Mouse (Mus musculus): ENCODE results near the gene Ldb2. TPM values are rescaled to one million over a fixed set of nuclear protein-coding genes. Genes with fewer than 3 reads are reported as not detected.

The Ldb2 gene
- polyA plus RNA-seq, 1 experiment from 2014 or later, result 69.3 TPM

GRCm38 (mm10) chr5:44629034-44629625, 170.3 kb downstream of the Ldb2 start:
- no peaks in the 10 kb centered on the region for H3K9me3 ChIP-seq
- peaks cover 10% of the 10 kb centered on the region; the same call in 1 of the 2 replicates for H3K4me1 ChIP-seq
- H3K27me3 ChIP-seq, result no peaks in the 10 kb centered on the region
- 85% methylated on average over 3 of the region's 3 CpGs for WGBS
- no peak for ATAC-seq (ENCODE audit: low FRiP score, low read depth)
- H3K9ac ChIP-seq, result no peak overlapping the region
- H3K36me3 ChIP-seq, result no peaks in the 10 kb centered on the region
- no peak overlapping the region for H3K4me2 ChIP-seq (replicated peaks)
- H3K27ac ChIP-seq, result no peak overlapping the region
- H3K4me3 ChIP-seq, result no peak overlapping the region

- ATAC-seq (ENCODE audit: low FRiP score, low read depth), result no peak
- no peaks in the 10 kb centered on the region for H3K27me3 ChIP-seq
- no peak overlapping the region for H3K4me3 ChIP-seq
- H3K4me2 ChIP-seq (replicated peaks), result no peak overlapping the region
- H3K27ac ChIP-seq, result no peak overlapping the region
- H3K9ac ChIP-seq, result no peak overlapping the region
- H3K9me3 ChIP-seq, result no peaks in the 10 kb centered on the region
- WGBS, result 70% methylated on average over 5 of the region's 5 CpGs
- H3K4me1 ChIP-seq, result peaks cover 10% of the 10 kb centered on the region; the same call in 1 of the 2 replicates
- H3K36me3 ChIP-seq, result no peaks in the 10 kb centered on the region
These were observed 172.0 kb downstream of the Ldb2 start for GRCm38 (mm10) chr5:44627487-44627886.

GRCm38 (mm10) chr5:44626885-44627284, 172.6 kb downstream of the Ldb2 start:
- no peak for ATAC-seq (ENCODE audit: low FRiP score, low read depth)
- Histone ChIP-seq H3K4me1 (peaks cover 10% of the 10 kb centered on the region; the same call in 1 of the 2 replicates), H3K4me2 (replicated peaks) (no peak overlapping the region), H3K27me3 (no peaks in the 10 kb centered on the region), H3K27ac (no peak overlapping the region), H3K9me3 (no peaks in the 10 kb centered on the region), H3K4me3 (no peak overlapping the region), H3K36me3 (no peaks in the 10 kb centered on the region), H3K9ac (no peak overlapping the region)
- WGBS, result 83% methylated on average over 2 of the region's 2 CpGs

GRCm38 (mm10) chr5:44626114-44626513, 173.4 kb downstream of the Ldb2 start:
- no peak for ATAC-seq (ENCODE audit: low FRiP score, low read depth)
- 68% methylated on average over 2 of the region's 2 CpGs for WGBS
- Histone ChIP-seq H3K27me3 (no peaks in the 10 kb centered on the region), H3K9me3 (no peaks in the 10 kb centered on the region), H3K4me2 (replicated peaks) (no peak overlapping the region), H3K4me1 (peaks cover 16% of the 10 kb centered on the region), H3K9ac (no peak overlapping the region), H3K27ac (no peak overlapping the region), H3K4me3 (no peak overlapping the region), H3K36me3 (no peaks in the 10 kb centered on the region)

- H3K36me3 ChIP-seq, result no peaks in the 10 kb centered on the region
- H3K4me2 ChIP-seq (replicated peaks), result no peak overlapping the region
- no peaks in the 10 kb centered on the region for H3K9me3 ChIP-seq
- H3K9ac ChIP-seq, result no peak overlapping the region
- peaks cover 12% of the 10 kb centered on the region for H3K4me1 ChIP-seq
- H3K4me3 ChIP-seq, result no peak overlapping the region
- 89% methylated on average over 7 of the region's 7 CpGs for WGBS
- ATAC-seq (ENCODE audit: low FRiP score, low read depth), result no peak
- no peaks in the 10 kb centered on the region for H3K27me3 ChIP-seq
- H3K27ac ChIP-seq, result no peak overlapping the region
These were observed 183.8 kb downstream of the Ldb2 start for GRCm38 (mm10) chr5:44615677-44616076.

- no peaks in the 10 kb centered on the region for H3K27me3 ChIP-seq
- no peaks in the 10 kb centered on the region for H3K9me3 ChIP-seq
- WGBS, result 70% methylated on average over 2 of the region's 2 CpGs
- H3K27ac ChIP-seq, result no peak overlapping the region
- no peak overlapping the region for H3K4me2 ChIP-seq (replicated peaks)
- no peaks in the 10 kb centered on the region for H3K36me3 ChIP-seq
- peaks cover 3% of the 10 kb centered on the region; the same call in 1 of the 2 replicates for H3K4me1 ChIP-seq
- no peak for ATAC-seq (ENCODE audit: low FRiP score, low read depth)
- no peak overlapping the region for H3K9ac ChIP-seq
- H3K4me3 ChIP-seq, result no peak overlapping the region
These were observed 190.6 kb downstream of the Ldb2 start for GRCm38 (mm10) chr5:44608901-44609300.

- Histone ChIP-seq H3K27ac (no peak overlapping the region), H3K9ac (no peak overlapping the region), H3K27me3 (no peaks in the 10 kb centered on the region), H3K4me1 (no peaks in the 10 kb centered on the region), H3K4me2 (replicated peaks) (no peak overlapping the region), H3K36me3 (no peaks in the 10 kb centered on the region), H3K9me3 (no peaks in the 10 kb centered on the region), H3K4me3 (no peak overlapping the region)
- ATAC-seq (ENCODE audit: low FRiP score, low read depth), result no peak
- 71% methylated on average over 1 of the region's 1 CpGs for WGBS
These were observed 198.1 kb downstream of the Ldb2 start for GRCm38 (mm10) chr5:44601340-44601739.

- peak overlapping the region; percentile 10; the same call in 1 of the 2 replicates for H3K4me3 ChIP-seq
- no peaks in the 10 kb centered on the region for H3K27me3 ChIP-seq
- 22% methylated on average over 15 of the region's 15 CpGs for WGBS
- peak overlapping the region; percentile 39; the same call in 1 of the 2 replicates for H3K9ac ChIP-seq
- H3K27ac ChIP-seq, result peak overlapping the region; percentile 87
- H3K36me3 ChIP-seq, result no peaks in the 10 kb centered on the region
- H3K4me1 ChIP-seq, result peaks cover 24% of the 10 kb centered on the region
- peak; percentile 41; the same call in 1 of the 2 replicates for ATAC-seq (ENCODE audit: low FRiP score, low read depth)
- peak overlapping the region; percentile 48 for H3K4me2 ChIP-seq (replicated peaks)
- H3K9me3 ChIP-seq, result no peaks in the 10 kb centered on the region
These were observed 205.8 kb downstream of the Ldb2 start for GRCm38 (mm10) chr5:44593522-44594218.

- WGBS, result 84% methylated on average over 3 of the region's 3 CpGs
- no peak overlapping the region for H3K4me3 ChIP-seq
- H3K4me1 ChIP-seq, result peaks cover 43% of the 10 kb centered on the region
These were observed 208.7 kb downstream of the Ldb2 start for GRCm38 (mm10) chr5:44590750-44591149.

GRCm38 (mm10) chr5:44589318-44589717, 210.2 kb downstream of the Ldb2 start:
- peaks cover 41% of the 10 kb centered on the region for H3K4me1 ChIP-seq
- no peak overlapping the region for H3K4me3 ChIP-seq
- H3K36me3 ChIP-seq, result no peaks in the 10 kb centered on the region
- ATAC-seq (ENCODE audit: low FRiP score, low read depth), result no peak
- no peaks in the 10 kb centered on the region for H3K27me3 ChIP-seq
- H3K4me2 ChIP-seq (replicated peaks), result no peak overlapping the region
- no peaks in the 10 kb centered on the region for H3K9me3 ChIP-seq
- H3K27ac ChIP-seq, result no peak overlapping the region
- WGBS, result 14% methylated on average over 1 of the region's 1 CpGs
- H3K9ac ChIP-seq, result no peak overlapping the region

More at GRCm38 (mm10) chr5:44590750-44591149, 208.7 kb downstream of the Ldb2 start:
- Histone ChIP-seq H3K4me2 (replicated peaks) (no peak overlapping the region), H3K9ac (no peak overlapping the region), H3K27me3 (no peaks in the 10 kb centered on the region), H3K9me3 (no peaks in the 10 kb centered on the region), H3K36me3 (no peaks in the 10 kb centered on the region), H3K27ac (no peak overlapping the region)
- ATAC-seq (ENCODE audit: low FRiP score, low read depth), result no peak

GRCm38 (mm10) chr5:44586571-44586970, 212.9 kb downstream of the Ldb2 start:
- H3K27ac ChIP-seq, result peak overlapping the region; percentile 40; the same call in 1 of the 2 replicates
- H3K4me2 ChIP-seq (replicated peaks), result no peak overlapping the region
- H3K4me3 ChIP-seq, result no peak overlapping the region
- no peak overlapping the region for H3K9ac ChIP-seq
- no peaks in the 10 kb centered on the region for H3K36me3 ChIP-seq
- H3K27me3 ChIP-seq, result no peaks in the 10 kb centered on the region
- 15% methylated on average over 5 of the region's 5 CpGs for WGBS
- peak; percentile 86 for ATAC-seq (ENCODE audit: low FRiP score, low read depth)
- H3K9me3 ChIP-seq, result no peaks in the 10 kb centered on the region
- peaks cover 29% of the 10 kb centered on the region for H3K4me1 ChIP-seq

GRCm38 (mm10) chr5:44579899-44580459, 219.5 kb downstream of the Ldb2 start:
- no peak for ATAC-seq (ENCODE audit: low FRiP score, low read depth)
- H3K27ac ChIP-seq, result peak overlapping the region; percentile 39; the same call in 1 of the 2 replicates

More at GRCm38 (mm10) chr5:44579899-44580459, 219.5 kb downstream of the Ldb2 start:
- WGBS, result 30% methylated on average over 10 of the region's 10 CpGs
- no peaks in the 10 kb centered on the region for H3K27me3 ChIP-seq
- no peak overlapping the region for H3K4me3 ChIP-seq
- peak overlapping the region; percentile 21; the same call in 1 of the 2 replicates for H3K4me2 ChIP-seq (replicated peaks)
- no peak overlapping the region for H3K9ac ChIP-seq
- peaks cover 37% of the 10 kb centered on the region for H3K4me1 ChIP-seq
- H3K9me3 ChIP-seq, result no peaks in the 10 kb centered on the region
- no peaks in the 10 kb centered on the region for H3K36me3 ChIP-seq
